Mouse (Mus musculus) MEL (cell line): ENCODE data around the gene Plekhg6.

Experiments used
- CTCF ChIP-seq, 3 experiments: IDR thresholded peaks in 2 of 3; conservative IDR thresholded peaks in 1 of 3; 2 replicates each; pipeline ENCODE4 v1.5.1; 2011 to 2012; ENCODE audit warnings: low read length in 3 of 3, low read depth in 2 of 3, mild to moderate bottlenecking in 2 of 3, improper control_type of control experiment in 1 of 3, inconsistent platforms in 1 of 3, mixed read lengths in 1 of 3, moderate library complexity in 1 of 3; ENCODE audit not compliant: control insufficient read depth in 1 of 3, insufficient read depth in 1 of 3, poor library complexity in 1 of 3, severe bottlenecking in 1 of 3
- EP300 ChIP-seq, 2 experiments: IDR thresholded peaks; 2 replicates each; pipeline ENCODE4 v1.6.1; 2011; ENCODE audit warnings: improper control_type of control experiment in 2 of 2, low read length in 2 of 2, low read depth in 1 of 2, mild to moderate bottlenecking in 1 of 2
- NELFE ChIP-seq: IDR thresholded peaks from 2 replicates; pipeline ENCODE4 v1.6.1; 2011; ENCODE audit warnings: low read depth, low read length, improper control_type of control experiment
- POLR2A ChIP-seq, 2 experiments: IDR thresholded peaks; 2 replicates each; pipeline ENCODE4 v1.6.1; 2011 to 2012; ENCODE audit warnings: low read length in 2 of 2, mild to moderate bottlenecking in 2 of 2, control low read depth in 1 of 2, improper control_type of control experiment in 1 of 2, low read depth in 1 of 2, moderate library complexity in 1 of 2; ENCODE audit not compliant: control insufficient read depth in 1 of 2, insufficient read depth in 1 of 2, poor library complexity in 1 of 2
- RCOR1 ChIP-seq: IDR thresholded peaks from 2 replicates; pipeline ENCODE4 v1.6.1; 2012; ENCODE audit warnings: low read depth, mild to moderate bottlenecking, inconsistent platforms, low read length, improper control_type of control experiment
- SMC3 ChIP-seq: IDR thresholded peaks from 2 replicates; pipeline ENCODE4 v1.6.1; 2011; ENCODE audit warnings: low read depth, low read length, improper control_type of control experiment
- TCF12 ChIP-seq: IDR thresholded peaks from 2 replicates; pipeline ENCODE4 v1.6.1; 2014; ENCODE audit warnings: low read depth, mild to moderate bottlenecking, inconsistent platforms, low read length, improper control_type of control experiment, moderate library complexity
- ZNF384 ChIP-seq: IDR thresholded peaks from 2 replicates; pipeline ENCODE4 v1.6.1; 2012; ENCODE audit warnings: low read depth, mild to moderate bottlenecking, inconsistent platforms, low read length, improper control_type of control experiment

DNA sequence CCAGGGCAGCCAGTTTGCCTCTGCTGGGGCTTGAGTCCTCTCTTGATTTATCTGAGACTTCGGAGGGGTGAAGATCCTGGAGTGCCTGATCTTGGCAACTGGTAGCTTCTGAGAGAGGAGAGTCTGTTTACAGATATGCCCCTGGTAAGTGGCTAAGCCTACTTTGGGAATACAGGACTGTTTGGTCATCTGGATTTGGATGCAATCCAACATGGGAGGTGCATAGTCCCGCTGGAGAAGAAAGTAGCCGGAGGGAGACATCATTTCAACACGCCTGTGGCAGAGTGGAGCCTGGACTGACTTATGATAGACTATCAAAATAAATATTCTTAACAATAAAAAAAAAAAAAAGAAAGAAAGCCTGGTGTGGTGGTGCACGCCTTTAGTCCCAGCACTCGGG lies 49.1 kb upstream of the Plekhg6 start:
- TF ChIP-seq RCOR1: no peak
- TF ChIP-seq POLR2A (IDR thresholded peaks at IDR 0.05; ENCODE audit: control insufficient read depth in 1 of 2, insufficient read depth in 1 of 2, low read depth in 1 of 2, low read length in 2 of 2, poor library complexity in 1 of 2): no peak
- no peak for TF ChIP-seq CTCF (IDR thresholded peaks at IDR 0.05 in 2 of 3, conservative IDR thresholded peaks at IDR 0.05 in 1 of 3; ENCODE audit: control insufficient read depth in 1 of 3, insufficient read depth in 1 of 3, low read depth in 2 of 3, low read length in 3 of 3, poor library complexity in 1 of 3, severe bottlenecking in 1 of 3)
- no peak for TF ChIP-seq NELFE
- TF ChIP-seq ZNF384: no peak
- no peak for TF ChIP-seq EP300 (IDR thresholded peaks at IDR 0.05; ENCODE audit: low read depth in 1 of 2, low read length in 2 of 2)
- TF ChIP-seq SMC3: no peak
- no peak for TF ChIP-seq TCF12
